Mouse (Mus musculus) retina, postnatal 1 day (tissue): Measurements from ENCODE around the gene Dkkl1.

Experiments used
- DNase-seq: peaks from one replicate; pipeline ENCODE4 v3.0.0-alpha.2; 2012

The Dkkl1 gene

GRCm38 (mm10) chr7:45229046-45229445, 17.1 kb upstream of the Dkkl1 start:
- DNase-seq, result no peak

GRCm38 (mm10) chr7:45228548-45228947, 16.6 kb upstream of the Dkkl1 start:
- no peak for DNase-seq

- DNase-seq, result no peak
Measured at GRCm38 (mm10) chr7:45226421-45226820, 14.5 kb upstream of the Dkkl1 start.

- no peak for DNase-seq
Measured at GRCm38 (mm10) chr7:45224826-45225225, 12.9 kb upstream of the Dkkl1 start.

GRCm38 (mm10) chr7:45221680-45222079, 9.7 kb upstream of the Dkkl1 start:
- no peak for DNase-seq

- DNase-seq, result peak; percentile 94
Measured at GRCm38 (mm10) chr7:45216442-45217183, 4.7 kb upstream of the Dkkl1 start.

GRCm38 (mm10) chr7:45215673-45216441, 3.9 kb upstream of the Dkkl1 start, which contains the start of gene Tead2:
Gene Tead2, plus strand, starts transcription at chr7:45215753.
- peak; percentile 82 for DNase-seq

GRCm38 (mm10) chr7:45213708-45214107, 1.8 kb upstream of the Dkkl1 start:
- DNase-seq, result no peak

GRCm38 (mm10) chr7:45212356-45212755, 409 bp upstream of the Dkkl1 start:
- DNase-seq, result no peak

GRCm38 (mm10) chr7:45211070-45211469, 877 bp downstream of the Dkkl1 start:
- DNase-seq, result no peak

- no peak for DNase-seq
Measured at GRCm38 (mm10) chr7:45208260-45208659, 3.7 kb downstream of the Dkkl1 start.

- peak; percentile 99 for DNase-seq
Measured at GRCm38 (mm10) chr7:45204380-45205143, 7.4 kb downstream of the Dkkl1 start, which contains the start of gene Ccdc155. Gene Ccdc155, minus strand, starts transcription at chr7:45204892.

GRCm38 (mm10) chr7:45202654-45203053, 9.3 kb downstream of the Dkkl1 start:
- peak; percentile 23 for DNase-seq

GRCm38 (mm10) chr7:45198961-45199360, 13.0 kb downstream of the Dkkl1 start:
- no peak for DNase-seq

- peak; percentile 88 for DNase-seq
Measured at GRCm38 (mm10) chr7:45198435-45198834, 13.5 kb downstream of the Dkkl1 start.

- DNase-seq, result no peak
Measured at GRCm38 (mm10) chr7:45196994-45197393, 15.0 kb downstream of the Dkkl1 start.

- DNase-seq, result no peak
Measured at GRCm38 (mm10) chr7:45196176-45196535, 15.8 kb downstream of the Dkkl1 start.

GRCm38 (mm10) chr7:45195341-45196175, 16.4 kb downstream of the Dkkl1 start:
- peak; percentile 78 for DNase-seq

GRCm38 (mm10) chr7:45193871-45194785, 17.8 kb downstream of the Dkkl1 start:
- DNase-seq, result no peak

GRCm38 (mm10) chr7:45193406-45193805, 18.5 kb downstream of the Dkkl1 start:
- no peak for DNase-seq

GRCm38 (mm10) chr7:45192585-45193310, 19.2 kb downstream of the Dkkl1 start:
- no peak for DNase-seq
